Mouse (Mus musculus): ENCODE data around the gene Kcne2.

DNA sequence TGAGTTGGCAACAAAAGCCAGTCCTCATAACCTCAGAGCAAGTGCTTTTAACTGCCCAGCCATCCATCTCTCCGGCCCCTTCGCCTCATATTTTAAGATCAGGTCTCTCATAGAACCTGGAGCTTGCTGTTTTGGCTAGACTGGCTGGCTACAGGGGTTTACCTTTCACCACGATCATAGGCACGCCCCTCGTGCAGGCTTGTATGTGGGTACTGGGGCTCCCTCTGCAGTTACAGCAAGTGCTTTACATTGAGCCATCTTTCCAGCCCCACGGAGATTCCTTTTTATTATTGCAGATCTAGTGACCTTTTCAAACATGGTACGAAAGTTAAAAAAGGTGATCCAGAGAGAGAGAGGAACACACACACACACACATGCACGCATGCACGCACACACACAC lies 42.4 kb downstream of the Kcne2 start:
- TF ChIP-seq FLI1 (IDR thresholded peaks at IDR 0.05; ENCODE audit: low read length) (no peak), GATA1 (IDR thresholded peaks at IDR 0.05; ENCODE audit: borderline replicate concordance, low read length) (no peak)

Data from megakaryocyte, embryonic 14.5 days (primary cell).